Mouse (Mus musculus): Measurements from ENCODE around the gene Slc6a6.

Slc6a6 gene

DNA sequence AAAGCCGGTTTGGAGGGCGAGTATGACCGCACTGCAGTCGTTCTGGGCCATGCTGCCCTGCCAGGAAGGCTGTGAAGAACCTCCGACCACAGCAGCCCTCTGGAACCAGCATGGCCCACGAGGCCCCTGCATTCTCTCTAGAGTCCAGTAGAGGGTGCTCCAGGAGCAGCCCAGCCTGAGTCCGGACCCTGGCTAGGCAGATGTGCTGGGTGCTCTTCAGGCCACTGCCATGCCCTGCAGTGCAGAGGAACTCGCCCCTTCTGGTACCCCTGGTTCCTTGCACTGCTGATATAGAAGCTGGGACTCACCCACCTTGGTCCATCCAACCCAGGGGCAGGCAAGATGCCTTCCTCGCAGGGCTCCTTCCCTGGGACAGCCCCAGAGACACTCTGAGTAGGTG is 92.7 kb downstream of the Slc6a6 start:
- DNase-seq (ENCODE audit: low spot score): peak; percentile 46

DNA sequence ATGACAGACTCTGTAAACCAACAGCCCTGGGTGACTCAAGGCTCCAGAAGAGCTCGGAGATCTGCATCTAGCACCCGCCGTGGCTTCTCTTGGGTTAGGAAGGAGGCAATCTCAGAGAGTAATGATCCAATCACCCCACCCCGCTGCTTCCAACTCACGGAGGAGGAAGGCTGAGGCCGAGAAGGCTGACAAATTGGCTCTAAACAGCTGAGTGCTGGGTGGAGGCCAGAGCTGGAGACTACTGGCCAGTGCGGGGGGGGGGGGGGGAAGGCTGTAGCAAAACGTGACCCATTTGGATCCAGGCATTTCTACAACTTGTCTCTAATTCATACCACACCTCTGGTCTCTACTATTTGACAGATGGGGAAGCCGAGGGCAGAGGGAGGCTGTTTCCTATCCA is 95.4 kb downstream of the Slc6a6 start:
- DNase-seq (ENCODE audit: low spot score): no peak

DNA sequence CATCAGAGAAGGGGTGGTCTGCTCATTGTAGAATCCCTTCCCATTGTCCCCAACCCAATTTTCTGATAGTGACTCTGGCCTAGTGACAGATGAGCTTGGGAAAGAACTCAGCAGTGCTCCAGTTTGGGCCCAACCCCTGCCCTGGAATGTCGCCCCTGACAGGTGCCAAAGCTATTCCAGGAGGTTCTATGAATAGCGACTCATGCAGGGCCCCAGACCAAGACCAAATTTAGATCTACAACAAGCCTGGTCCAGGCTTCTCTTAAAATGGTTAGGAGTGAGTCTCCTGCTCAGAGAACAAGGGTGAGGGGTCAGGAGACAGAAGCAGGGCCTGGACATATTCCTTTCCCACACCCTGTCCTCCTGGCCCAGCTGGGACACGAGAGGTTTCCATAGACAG is 101.2 kb downstream of the Slc6a6 start:
- no peak for DNase-seq (ENCODE audit: low spot score)

DNA sequence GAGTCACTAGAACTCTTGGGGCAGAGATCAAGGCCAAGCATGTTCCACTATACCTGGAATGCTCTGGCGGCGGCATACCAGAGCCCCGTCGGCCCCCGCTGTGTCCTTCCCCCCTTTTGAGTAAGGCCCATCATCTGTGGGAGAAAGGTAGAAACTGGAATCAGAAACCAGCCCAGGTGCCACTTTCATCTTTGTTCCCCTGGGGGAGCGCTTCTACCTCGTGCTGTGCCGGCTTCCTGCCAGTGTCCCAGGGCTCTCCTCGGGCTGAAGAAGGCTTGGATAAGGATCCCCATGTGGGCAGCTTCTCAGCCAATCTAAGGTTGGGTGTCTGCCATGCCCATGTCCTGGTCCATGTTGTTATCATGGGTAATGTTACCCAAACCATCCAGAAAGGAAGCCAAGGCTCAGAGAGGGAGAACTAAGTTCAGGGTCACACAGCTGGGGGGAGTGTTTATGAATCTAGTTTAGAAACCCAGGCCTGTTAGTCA is 104.5 kb downstream of the Slc6a6 start:
- DNase-seq (ENCODE audit: low spot score): no peak

DNA sequence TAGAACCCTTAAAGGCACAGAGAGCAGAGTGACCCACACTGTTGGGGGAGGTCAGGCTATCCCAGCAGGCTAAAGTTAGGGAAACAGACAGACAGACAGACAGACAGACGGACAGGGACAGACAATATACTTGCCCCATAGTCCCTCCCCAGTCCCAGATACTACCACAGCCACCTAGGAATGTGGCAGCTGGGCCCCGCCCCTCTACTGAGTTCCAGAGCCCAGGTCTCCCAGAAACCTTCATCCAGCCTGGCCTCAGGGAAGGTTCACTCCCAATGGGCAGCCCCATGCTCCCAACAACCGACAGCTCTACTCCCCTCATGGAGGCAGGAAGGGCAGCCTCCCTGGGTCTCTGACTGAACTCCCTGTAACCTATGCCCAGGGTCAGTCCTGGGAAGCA is 111.8 kb downstream of the Slc6a6 start:
- DNase-seq (ENCODE audit: low spot score): no peak

DNA sequence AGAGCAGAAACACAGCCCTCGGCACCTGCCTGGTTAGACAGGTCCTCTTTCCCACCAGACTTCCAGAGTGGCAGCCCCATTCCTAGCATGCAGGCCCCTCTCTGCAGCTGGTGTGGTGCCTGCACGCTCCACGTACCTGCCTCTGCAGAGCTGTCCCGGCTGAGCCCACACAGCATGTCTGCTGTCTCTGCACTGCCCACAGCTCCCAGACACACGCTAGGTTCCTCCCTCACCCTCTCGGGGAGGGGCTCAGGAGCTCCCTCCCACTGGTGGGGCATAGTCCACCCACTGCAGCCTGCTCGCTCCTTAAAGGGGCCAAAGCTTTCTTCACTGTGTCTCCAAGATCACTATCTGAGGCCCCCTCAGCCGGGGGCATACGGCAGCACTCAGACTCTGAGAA is 112.2 kb downstream of the Slc6a6 start:
- DNase-seq (ENCODE audit: low spot score): no peak

DNA sequence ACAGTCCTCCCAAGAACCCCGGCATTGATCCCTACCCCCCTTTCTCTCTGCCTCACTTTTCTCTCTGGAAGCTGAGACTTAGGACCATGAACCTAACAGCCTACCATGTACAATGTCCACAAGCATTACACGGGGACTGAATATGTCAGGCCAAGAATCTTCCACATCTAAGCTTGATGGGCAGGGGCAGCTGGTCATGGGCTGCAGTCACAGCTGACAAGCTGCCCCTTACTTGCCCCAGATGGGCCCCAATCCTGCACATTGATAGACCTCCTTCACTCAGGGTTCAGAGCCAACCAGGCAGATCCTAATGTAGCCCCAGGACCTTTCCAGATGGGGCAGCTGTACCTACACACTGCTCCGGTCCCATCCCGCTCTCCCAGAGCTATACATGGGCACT is 112.9 kb downstream of the Slc6a6 start:
- no peak for DNase-seq (ENCODE audit: low spot score)

DNA sequence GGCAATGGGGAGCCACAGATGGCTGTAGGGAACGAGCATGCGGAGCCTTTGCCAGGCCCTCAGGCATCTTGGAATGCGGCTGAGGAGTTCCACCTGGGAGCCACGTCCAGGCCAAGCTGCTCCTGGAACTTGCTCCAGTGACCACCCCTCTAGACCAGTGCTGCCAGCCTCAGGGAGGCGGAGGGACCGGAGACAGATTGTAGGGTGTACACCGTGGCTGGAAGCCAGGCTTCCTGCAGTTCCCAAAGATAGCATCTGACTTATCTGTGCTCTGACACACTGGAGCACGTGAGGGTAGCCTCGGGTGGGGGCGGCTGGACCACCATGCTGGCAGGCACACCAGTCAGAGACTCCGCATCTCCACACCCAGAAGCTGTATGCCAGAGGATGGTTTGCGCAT is 114.6 kb downstream of the Slc6a6 start:
- no peak for DNase-seq (ENCODE audit: low spot score)

DNA sequence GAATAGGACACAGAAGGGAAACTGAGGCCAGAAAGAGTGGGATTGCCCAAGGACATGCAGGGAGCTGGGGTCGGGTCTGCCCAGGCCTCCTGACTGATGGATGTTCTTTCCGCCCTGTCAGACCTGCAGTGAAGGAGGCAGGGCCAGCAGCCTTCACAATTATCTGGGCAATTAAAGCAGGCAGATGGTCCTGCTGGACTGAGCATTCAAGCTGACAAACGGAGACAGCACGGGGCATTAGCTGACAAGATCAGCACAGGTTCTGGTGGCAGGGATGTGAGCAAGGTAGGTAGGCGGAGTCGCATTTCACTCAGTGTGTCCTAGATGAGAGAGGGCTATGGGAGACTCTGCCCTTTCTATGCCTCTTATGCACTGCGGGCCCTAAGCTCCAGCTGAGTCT is 120.3 kb downstream of the Slc6a6 start:
- DNase-seq (ENCODE audit: low spot score): no peak

DNA sequence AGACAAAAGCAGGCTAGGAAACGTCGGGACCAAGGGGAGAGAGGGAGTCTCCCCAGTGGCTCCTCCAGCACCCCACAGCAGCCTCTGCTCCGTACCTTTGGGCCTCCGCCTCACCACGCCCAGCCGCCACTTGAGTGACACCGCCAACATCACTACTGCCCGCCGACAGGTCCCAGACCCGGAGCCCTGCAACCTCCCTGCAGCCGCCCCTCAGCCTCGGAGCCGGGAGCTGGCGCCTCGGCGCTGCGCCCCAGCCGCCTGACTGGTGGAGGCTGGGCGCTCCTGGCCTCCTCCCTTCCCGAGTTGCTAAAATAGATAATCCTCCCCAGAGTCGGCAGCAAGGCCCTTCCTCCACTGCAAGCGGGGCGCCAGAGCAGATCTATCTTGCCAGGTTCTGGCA is 123.3 kb downstream of the Slc6a6 start:
- no peak for DNase-seq (ENCODE audit: low spot score)

DNA sequence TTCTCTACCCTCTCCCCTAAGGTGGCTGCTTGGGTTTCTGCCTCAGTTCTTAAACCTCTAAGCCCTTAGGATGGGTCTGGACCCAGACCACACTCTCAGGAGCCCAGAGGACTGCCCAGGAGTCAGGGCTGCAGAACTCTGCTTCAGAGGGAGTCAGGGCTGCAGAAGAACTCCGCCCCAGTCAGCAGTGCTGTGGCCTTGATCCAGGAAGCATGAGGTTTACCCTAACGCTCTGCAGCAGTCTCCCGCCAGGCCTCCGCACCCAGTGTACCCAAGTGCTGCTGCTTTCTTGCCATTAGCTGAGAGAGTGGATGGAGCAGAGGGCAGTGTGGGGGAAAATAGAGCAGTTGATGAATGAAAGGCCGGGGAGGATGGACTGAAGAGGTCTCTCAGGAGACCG is 124.2 kb downstream of the Slc6a6 start:
- DNase-seq (ENCODE audit: low spot score): no peak

All from urinary bladder, postnatal 14 days (tissue).